Mouse (Mus musculus): ENCODE measurements around the gene Nf2.
"Not testable (repeated sequence)": the region's sequence is repeated elsewhere in the genome, so short reads cannot be mapped to it uniquely, and the experiment has no call there.

Gene Nf2

DNA sequence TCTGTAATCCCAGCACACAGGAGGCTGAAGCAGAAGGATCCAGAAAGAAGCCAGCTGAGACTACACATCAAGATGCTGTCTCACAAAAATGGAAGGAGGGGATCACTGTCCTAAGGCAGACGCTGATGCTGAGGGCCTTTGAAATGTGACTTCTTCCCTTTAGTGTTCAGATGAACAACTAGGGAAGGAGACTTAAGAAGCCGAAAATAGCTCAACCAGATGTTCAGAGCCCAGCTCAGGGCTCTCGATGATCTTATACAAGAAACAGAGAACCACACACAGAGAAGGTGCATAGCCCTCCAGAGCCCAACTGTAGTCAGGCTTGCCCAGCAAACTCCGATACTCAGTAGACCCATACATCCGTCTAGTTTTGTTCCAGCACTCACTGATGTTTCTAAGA, 12.0 kb downstream of the Nf2 start:
- no peak for DNase-seq (ENCODE audit: low read depth, low spot score)

DNA sequence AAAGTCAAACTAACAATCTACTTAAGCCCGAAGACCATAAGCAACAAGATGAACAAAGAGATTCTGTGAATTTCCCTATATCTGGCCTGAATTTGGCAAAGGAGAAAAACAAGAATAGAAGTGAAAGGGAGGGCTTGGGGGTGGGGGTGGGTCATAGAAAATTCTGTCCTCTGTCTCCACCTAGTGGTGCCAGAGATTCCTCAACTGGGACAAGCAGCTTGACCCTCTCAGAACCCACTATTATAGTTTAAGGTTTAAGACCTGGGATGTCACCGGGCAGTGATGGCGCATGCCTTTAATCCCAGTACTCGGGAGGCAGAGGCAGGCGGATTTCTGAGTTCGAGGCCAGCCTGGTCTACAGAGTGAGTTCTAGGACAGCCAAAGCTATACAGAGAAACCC, 12.6 kb downstream of the Nf2 start:
- peak; percentile 6 for DNase-seq (ENCODE audit: low read depth, low spot score)

DNA sequence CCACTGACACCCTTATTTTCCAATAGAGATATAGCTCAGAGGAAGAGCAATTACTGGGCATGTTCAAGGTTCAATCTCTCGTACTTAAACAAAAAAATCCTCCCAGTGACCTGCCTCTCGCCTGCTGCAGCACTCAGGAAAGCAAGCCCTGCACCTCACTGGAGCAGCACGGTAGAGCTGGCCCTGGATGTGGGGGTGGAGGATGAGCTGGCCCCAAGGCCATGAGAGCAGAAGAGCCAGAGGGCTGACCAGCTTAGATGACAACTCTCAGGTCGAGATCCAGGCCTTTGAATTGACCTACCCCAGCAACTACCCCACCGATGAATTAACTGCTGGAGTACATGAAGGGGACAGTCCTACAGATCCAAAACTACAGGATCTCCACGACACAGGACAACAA, 13.9 kb downstream of the Nf2 start:
- no peak for DNase-seq (ENCODE audit: low read depth, low spot score)

DNA sequence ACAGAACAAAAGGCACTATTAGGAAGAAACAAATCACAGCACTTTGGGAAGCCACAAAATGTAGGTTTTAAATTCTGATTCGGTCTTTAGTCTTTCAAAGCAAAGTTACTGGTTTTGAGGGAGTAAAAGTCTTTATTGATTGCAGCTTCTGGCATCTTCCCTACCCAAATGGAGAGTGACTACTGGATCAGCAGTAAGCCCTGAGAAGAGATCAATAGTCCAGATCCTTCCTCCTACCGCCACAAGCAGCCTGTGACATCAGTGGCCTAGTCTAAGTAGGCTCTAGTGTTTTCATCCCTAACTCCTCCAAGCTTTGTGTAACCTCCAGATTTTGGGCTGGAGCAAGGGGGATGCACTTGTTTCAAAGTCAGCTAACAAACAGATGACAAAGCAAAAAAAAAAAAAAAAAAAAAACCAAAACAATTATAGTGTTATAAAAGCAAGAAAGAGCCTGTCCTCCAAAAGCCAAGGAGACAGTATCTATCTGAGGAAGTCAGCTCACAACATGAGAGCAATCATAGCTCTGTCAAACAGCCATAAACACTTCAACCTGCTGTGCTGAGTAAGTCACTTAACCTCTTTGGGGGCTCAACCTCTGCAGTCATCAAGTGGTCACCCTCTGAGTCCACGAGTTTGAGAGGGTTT, 15.9 kb downstream of the Nf2 start:
- no peak for DNase-seq (ENCODE audit: low read depth, low spot score)

DNA sequence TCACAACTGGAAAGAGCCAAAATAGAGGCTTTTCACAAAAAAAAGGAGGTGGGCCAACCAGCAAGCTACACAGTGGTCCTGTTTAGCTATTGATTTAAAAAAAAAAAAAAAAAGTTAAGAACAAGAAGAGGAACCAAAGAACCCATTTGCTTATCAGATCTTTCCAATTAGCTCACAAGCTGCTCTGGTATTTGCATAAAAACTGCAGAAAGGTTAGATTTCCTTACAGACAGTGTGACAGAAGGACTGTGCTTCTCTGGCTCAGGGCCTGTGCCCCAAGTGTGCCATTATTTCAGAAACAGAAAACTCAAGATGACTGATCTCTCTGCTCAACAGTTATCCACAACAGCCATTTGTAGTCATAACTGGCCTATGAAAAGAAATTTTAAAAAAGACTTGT, 18.3 kb downstream of the Nf2 start:
- no peak for DNase-seq (ENCODE audit: low read depth, low spot score)

DNA sequence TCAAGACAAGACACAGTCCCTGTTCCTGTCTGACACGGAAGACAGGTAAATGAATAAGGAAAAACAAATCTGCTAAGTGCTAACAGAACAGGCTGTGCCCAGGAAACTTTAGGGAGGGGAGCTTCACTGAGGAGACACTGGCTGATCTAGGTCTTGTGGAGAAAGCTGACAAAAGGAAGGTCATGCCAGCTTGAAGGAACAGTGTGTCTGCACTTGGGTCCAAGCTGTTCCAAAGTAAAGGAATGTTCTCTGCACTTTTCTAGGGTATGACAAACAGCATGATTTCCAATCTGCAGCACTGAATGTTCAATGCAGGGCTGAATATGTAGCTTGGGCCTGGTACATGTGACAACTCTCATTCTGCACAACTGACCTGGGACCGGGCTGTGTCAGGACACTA, 21.4 kb downstream of the Nf2 start:
- DNase-seq (ENCODE audit: low read depth, low spot score), result no peak

DNA sequence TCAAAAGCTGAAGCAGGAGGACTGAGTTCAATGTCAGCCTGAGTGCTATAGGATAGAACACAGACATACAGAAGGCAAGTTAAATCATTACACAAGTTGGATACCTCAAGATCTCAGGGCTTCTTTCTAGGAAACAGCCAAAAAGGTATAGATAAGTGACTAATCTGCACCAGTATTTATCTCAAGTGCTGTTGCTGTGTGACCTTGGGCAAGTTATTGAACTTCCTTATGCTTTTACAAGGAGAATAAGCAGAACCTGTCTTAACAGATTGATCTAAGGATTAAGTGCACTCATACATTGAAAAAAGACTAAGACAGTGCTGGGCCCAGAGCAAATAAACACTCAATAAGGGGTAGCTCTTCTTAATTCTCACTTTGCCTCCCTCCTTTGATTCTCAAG, 22.0 kb downstream of the Nf2 start:
- DNase-seq (ENCODE audit: low read depth, low spot score), result no peak

DNA sequence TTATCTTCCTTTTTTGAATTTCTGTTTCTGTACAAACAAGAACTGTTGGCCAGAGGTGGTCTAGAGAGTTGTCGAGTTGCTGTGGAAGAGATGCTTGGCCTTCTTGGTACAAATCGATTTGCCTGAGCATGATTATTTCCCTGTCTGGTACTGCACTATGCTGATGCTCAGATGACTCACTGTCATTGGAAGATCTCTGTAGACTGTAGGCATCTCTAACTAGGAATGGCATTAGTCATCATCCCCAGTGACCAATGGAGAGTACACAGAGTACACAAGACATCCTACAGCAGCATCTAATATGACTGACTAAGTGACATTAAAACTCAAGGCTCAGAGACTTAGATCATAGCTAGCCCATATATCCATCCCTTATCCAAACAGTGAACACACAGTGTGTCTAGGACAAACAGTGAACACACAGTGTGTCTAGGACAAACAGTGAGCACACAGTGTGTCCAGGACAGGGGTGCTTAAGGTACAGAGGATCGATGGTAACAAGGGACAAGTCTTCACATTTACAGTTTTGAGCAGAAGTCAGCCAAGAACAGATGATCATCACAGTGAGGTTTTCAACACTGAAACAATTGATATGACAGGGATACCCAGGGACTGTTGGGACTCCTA, 23.1 kb downstream of the Nf2 start:
- DNase-seq (ENCODE audit: low read depth, low spot score), result no peak

DNA sequence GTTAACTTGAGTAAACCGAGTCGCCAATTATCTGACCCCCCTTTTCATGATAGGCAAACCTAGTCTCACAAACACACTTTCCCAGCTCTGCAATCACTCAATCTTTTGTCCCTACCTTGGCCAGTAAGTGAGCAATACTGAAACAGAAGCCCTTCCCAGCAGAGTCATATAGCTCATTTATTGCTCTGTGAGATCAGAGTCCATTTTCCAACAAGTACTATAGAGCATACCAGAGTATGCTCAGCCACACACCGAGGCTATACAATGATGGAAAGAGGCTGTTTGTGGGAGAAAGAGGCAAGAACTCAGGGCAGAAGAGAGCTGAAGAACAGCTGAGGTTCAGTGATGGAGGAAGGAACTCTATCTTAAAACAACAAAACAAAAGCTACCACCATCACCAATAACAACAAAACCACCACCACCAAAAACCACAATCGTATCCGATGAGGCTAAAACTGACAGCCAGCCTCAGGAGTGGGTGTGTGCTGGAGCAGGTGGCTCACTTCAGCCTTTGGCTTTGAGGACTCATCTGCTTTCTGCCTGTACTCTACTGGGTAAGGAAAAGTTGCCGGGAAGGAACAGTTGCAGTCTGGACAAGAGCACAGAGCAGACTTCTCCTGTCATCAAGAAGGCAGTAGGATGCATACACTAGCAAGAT, 25.6 kb downstream of the Nf2 start:
- DNase-seq (ENCODE audit: low read depth, low spot score), result no peak

DNA sequence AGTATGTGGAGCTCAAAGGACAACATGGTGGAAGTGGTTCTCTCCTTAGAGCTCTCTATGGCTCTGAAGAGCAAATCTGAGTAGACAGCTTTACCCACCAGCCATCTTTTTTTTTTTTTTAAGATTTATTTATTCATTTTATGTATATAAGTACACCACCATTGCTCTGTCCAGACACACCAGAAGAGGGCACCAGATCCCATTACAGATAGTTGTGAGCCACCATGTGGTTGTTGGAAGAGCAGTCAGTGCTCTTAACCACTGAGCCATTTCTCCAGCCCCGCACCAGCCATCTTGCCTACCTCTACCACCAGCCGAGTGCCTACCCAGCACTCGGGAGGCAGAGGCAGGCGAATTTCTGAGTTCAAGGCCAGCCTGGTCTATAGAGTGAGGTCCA, 26.9 kb downstream of the Nf2 start:
- not testable (repeated sequence) for DNase-seq (ENCODE audit: low read depth, low spot score)

DNA sequence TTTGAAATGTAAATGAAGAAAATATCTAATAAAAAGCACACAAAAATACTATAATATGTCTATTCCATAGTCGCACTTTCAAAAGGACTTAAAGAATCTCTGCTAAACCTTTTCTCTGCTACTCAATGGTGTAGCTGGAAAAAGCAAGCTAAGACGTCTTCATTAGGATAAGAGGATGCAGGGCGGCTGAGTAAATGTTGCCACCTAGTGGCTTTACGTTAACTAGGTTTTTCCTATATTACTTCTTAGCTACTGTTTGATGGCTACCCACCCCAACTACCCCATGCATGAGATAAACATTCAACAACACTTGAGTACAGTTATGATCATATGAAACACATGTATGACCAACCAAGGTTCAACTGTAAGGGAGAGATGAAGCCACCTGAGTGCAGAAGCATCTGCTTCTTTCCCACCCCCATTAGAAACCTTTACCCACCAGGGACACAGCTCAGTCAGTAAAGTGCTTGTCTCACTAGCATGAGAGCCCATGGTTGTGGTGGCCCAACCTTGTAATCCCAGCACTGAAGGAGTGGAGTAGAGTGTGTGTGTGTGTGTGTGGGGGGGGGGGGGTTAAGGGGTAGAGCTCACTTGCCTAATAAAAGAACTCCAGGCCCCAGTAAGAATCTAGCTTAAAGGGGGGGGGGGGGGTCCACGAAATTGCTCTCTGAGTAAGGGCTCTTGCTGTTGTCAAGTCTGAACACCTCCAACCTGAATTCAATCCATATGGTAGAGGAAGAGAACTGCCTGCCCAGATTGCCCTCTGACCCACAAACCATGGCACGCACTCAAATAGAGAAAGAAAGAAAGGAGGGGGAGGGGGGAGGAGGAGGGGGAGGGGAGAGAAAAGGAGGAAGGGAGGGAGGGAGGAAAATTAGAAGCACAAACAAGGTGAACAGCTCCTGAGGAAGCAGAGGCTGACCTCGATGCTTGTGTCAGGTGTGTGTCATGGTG, 27.6 kb downstream of the Nf2 start:
- peak; percentile 42 for DNase-seq (ENCODE audit: low read depth, low spot score)

DNA sequence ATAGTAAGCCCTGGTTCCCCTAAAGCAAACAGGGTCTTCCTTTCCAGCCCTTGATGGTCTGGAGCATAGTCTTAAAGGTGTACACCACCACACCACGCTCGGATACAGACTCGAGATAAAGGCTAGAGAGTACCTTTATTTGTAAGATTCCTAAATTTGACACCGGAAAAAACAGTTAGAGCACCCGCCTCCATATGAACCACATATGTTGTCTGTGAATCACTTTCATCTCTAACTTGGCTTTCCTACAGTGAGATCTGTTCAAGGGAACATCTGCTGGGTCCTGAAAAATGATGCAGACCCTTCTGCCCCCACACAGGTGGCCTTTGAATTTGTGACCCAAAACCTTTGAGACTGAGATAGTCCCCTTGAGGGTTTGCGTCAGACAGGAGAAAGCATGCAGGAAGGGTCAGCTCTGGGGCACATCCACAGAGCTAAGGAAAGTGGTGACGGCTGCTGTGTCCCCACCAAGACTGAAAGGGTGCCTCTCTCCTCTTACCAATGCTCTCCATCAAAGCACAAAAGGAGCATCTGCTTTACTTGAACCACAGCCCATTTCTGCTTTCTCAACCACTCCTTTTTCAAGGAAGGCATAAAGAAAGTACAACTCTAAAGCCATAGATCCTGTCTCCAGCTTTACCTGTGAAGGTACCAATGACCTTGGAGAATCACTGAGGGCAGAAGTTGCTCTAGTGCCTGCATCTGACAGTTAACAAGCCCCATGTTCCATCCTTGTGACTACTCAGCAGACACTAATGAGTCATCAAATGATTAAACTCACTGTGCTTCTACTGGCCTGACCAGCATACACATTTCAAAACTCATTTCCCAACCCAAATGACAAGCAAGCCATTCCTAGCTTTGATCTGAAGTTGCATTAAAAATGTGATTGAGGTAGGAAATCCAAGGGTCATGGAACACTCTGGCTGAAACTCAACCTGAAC, 34.6 kb downstream of the Nf2 start:
- no peak for DNase-seq (ENCODE audit: low read depth, low spot score)

DNA sequence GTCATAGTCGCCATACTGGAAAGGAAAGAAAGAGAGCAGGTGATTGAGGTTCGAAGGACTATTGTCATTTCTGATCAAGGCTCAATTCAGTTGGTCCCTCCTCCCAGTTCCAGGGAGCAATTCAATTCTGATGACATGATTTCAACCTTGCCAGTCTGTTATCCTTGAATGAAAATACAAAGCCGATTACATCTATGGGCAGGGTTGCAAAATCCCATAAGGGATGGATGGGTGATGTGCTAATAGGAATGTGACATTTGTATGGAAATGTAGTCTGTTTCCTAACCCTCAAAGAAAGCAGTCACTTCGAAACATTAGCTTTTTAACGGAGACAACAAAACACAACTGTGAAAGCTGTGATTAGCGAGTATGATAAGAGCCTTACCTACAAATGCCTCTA, 41.0 kb downstream of the Nf2 start:
- DNase-seq (ENCODE audit: low read depth, low spot score), result no peak

DNA sequence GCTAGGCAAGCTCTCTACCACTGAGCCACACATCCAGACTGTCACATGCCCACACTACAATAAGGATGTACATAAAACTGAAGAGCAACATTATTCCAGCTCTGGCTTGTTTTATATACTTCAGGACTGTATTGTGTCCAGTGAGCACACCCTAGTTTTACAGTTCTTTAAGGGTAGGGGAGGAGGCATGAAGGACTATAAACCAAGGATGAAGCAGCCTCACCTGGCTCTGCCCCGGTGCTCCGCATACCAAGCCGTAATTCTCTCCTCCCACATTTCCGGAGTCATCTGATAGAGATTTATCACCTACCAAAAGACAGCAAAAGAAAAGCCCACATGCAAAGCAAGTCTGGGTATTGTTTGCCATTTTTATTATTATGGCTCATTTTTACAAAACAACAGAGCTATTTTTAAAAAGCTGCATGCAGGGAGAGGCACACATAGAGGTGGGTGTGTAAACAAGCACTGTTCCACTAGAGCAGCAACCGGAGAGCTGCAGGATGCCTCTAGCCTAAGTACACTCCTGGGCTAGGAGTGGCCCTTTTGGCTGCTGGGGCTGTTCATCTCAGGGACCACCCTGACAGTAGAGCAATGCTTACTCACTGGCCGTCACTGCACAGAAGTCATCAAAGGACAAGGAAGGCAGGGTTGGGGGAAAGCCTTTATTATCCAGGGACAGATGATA, 43.2 kb downstream of the Nf2 start:
- no peak for DNase-seq (ENCODE audit: low read depth, low spot score)

DNA sequence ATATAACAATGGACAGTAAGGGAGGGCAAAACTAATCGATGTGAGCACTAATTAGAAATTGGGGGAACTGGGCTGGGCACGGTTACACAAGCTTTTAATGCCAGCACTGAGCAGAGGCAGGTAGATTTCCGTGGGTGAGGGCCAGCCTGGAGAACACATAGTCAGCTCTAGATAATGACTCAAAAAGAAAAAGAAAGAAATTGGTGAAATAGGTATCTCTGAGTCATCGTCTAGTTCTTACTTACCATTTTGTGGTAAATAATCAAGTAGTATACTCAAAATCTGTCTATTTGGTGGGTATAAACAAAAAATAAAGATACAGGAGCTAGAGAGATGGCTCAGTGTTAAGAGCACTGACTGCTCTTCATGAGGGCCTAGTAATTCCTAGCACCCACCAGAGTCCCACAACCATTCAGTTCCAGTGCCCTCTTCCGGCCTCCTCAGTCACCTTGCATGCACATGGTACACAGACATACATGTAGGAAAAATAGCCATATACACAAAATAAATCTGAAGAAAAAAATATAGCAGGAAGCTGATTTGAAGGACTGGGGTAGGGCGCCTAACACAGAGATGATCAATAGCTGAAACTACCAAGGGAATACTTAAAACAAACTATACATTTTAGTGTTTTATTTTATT, 44.3 kb downstream of the Nf2 start:
- DNase-seq (ENCODE audit: low read depth, low spot score), result no peak

DNA sequence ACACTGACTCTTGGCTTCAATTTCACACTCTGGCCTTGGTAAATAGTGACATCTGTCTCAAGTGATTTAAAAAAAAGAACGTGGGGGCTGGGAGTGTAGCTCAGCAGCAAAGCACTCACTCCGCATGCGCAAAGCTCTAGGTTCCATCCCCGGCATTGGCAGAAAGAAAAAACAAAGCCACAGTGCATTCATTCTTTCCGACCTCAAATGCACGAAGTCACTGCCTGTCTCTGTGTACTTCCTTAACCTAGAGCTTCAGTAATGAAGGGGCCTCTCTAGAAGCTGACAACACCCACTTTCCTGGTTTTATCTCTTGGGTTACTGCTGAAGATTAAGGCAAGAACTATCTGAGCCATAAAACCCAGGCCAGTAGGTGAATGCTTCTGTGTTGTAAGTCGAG, 45.4 kb downstream of the Nf2 start:
- no peak for DNase-seq (ENCODE audit: low read depth, low spot score)

DNA sequence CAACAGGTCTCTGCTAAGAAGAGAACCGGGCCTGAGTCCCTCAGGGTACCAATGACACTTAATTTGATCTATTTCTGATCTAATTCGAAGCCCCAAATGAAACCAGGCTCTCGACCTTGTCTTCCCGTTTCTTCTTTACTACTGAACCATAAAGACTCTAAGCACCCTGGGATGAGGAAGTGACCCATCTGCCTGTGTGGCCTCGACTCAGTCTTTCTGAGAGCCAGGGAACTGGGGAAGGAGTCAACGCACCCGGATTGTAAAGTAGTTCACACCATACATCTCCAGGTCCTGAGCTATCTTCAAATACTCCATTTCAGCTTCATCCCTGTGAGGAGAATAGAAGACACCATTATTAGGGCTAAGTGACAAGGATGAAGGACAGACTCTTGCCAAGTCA, 45.9 kb downstream of the Nf2 start:
- DNase-seq (ENCODE audit: low read depth, low spot score), result no peak

DNA sequence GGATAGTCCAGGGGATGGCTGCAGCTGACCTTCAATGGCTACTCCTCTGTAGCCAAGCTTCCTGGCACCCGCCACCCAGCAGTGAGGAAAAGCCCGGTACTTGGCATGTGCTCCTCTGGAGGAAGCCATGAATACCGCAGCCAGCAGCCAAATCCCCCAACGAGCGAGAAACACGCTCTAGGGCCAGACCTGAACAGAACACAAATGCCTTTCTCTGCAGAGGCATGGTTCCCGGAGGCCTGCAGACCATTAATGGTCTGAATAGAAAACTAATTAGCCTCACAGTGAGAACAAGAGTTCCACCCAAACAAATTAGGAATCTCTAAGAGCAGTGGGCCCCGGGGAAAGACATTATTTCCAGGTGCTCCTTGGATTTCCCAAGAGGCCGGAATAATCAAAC, 46.3 kb downstream of the Nf2 start:
- DNase-seq (ENCODE audit: low read depth, low spot score), result peak; percentile 43

DNA sequence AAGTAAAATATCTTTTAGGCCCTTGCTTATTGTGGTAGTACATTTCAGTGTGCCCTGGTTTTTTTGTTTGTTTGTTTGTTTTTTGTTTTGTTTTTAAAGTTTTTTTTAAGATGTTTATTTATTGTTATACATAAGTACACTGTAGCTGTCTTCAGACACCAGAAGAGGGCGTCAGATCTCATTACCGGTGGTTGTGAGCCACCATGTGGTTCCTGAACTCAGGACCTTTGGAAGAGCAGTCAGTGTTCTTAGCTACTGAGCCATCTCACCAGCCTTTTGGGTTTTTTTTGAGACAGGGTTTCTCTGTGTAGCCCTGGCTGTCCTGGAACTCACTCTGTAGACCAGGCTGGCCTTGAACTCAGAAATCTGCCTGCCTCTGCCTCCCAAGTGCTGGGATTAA, 46.9 kb downstream of the Nf2 start:
- not testable (repeated sequence) for DNase-seq (ENCODE audit: low read depth, low spot score)

DNA sequence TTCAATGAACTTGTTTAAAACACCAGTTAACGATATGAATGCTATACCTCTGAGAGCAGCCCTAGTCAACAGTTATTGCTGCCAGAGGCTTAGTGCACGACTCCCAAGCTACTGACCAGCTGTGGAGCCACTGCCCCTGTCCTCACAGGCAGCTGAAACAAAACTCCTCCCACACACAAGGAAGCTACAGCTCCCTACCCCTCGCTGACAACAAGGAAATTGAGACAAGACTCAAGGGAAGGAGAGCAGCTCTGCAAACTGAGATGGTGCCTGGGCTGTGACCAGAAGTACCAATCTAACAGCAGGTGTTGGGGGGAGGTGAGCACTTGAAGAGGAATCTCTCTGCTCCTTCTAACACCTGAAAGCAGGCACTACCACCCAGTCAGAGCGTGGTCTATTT, 48.7 kb downstream of the Nf2 start:
- DNase-seq (ENCODE audit: low read depth, low spot score), result no peak

Data from brain, embryonic 18.5 days (tissue).